Mouse (Mus musculus) natural killer cell, adult 2 months (primary cell): ENCODE measurements around the gene Tmco5.

Source experiments
- DNase-seq, 2 experiments: peaks; one replicate each; pipeline ENCODE4 v3.0.0; 2022; ENCODE audit warnings: low spot score in 2 of 2

Tmco5 gene

GRCm38 (mm10) chr2:116878391-116878790 lies at the start of gene Tmco5:
Tmco5 (plus strand) TSS chr2:116878691.
- DNase-seq = no peak

- DNase-seq = no peak
Measured at GRCm38 (mm10) chr2:116831863-116832262, 46.6 kb upstream of the Tmco5 start.

GRCm38 (mm10) chr2:116837829-116838228 lies 40.7 kb upstream of the Tmco5 start:
- DNase-seq = no peak

- DNase-seq = no peak
Measured at GRCm38 (mm10) chr2:116838538-116839197, 39.8 kb upstream of the Tmco5 start.

- no peak for DNase-seq
Measured at GRCm38 (mm10) chr2:116849980-116850636, 28.4 kb upstream of the Tmco5 start.

GRCm38 (mm10) chr2:116851356-116851755 lies 27.1 kb upstream of the Tmco5 start:
- no peak for DNase-seq

- no peak for DNase-seq
Measured at GRCm38 (mm10) chr2:116852249-116852648, 26.2 kb upstream of the Tmco5 start.

GRCm38 (mm10) chr2:116858703-116859102 lies 19.8 kb upstream of the Tmco5 start:
- no peak for DNase-seq

- DNase-seq = no peak
Measured at GRCm38 (mm10) chr2:116876955-116877615, 1.4 kb upstream of the Tmco5 start.

GRCm38 (mm10) chr2:116879730-116880129 lies 1.2 kb downstream of the Tmco5 start:
- no peak for DNase-seq

- DNase-seq = no peak
Measured at GRCm38 (mm10) chr2:116893316-116893987, 15.0 kb downstream of the Tmco5 start.

GRCm38 (mm10) chr2:116893988-116894363 lies 15.5 kb downstream of the Tmco5 start:
- DNase-seq = peak in 1 of 2 experiments; percentile 5

- DNase-seq = peak; percentile 53 to 76
Measured at GRCm38 (mm10) chr2:116899615-116900272, 21.3 kb downstream of the Tmco5 start.

GRCm38 (mm10) chr2:116900273-116900843 lies 21.9 kb downstream of the Tmco5 start:
- DNase-seq = no peak

GRCm38 (mm10) chr2:116908268-116908667 lies 29.8 kb downstream of the Tmco5 start:
- DNase-seq = no peak

- no peak for DNase-seq
Measured at GRCm38 (mm10) chr2:116912334-116913070, 34.0 kb downstream of the Tmco5 start.

- DNase-seq = no peak
Measured at GRCm38 (mm10) chr2:116913677-116914405, 35.4 kb downstream of the Tmco5 start.

- no peak for DNase-seq
Measured at GRCm38 (mm10) chr2:116914636-116915035, 36.1 kb downstream of the Tmco5 start.

- no peak for DNase-seq
Measured at GRCm38 (mm10) chr2:116918598-116918997, 40.1 kb downstream of the Tmco5 start.
